24 mouse cellular contexts compared by ENCODE assay signal in the genomic region with DNA sequence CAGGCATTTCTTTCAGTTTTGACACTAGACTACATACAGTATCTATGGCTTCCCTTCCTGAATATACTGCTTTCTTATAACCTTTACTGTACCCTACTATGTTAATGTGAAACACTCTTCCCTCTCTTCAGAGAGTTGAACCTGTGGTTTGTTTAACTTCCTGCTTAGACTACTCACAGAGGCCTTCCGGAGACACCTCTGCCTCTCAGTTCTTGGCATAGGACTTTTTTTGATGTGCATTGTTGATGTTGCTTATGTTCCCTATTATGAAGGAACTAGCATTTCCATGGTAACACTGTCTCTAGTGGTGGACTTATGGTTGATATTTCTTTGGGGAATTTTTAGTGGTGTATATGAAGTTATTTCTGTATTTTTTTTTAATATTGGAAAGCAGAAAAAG.
A peak's percentile ranks its signal among the peaks of the same experiment; 100 is the strongest.
DNase-seq lines count a peak whose midpoint lies in the region; ATAC-seq and TF ChIP-seq lines count a peak whose summit lies in the region.
"Had no signal": no experiment of that assay in that cellular context is flagged by ENCODE, and none has a peak within 500 bp of the region (broad histone marks: within the 10 kb centered on the region; RNA-seq: fewer than 3 reads in every experiment).

No protein-coding gene starts in this region.

- no peaks in the 10 kb centered on the region for H3K9me3 ChIP-seq in forebrain, postnatal 0 days (ENCODE audit: low read length)
- no peaks in the 10 kb centered on the region for H3K9me3 ChIP-seq in forebrain, embryonic 14.5 days (replicated peaks; ENCODE audit: control insufficient read depth, low read length)
- no peaks in the 10 kb centered on the region for H3K9me3 ChIP-seq in hindbrain, embryonic 14.5 days (ENCODE audit: control insufficient read depth, low read length)
- H3K9me3 ChIP-seq: embryonic facial prominence, embryonic 12.5 days; forebrain, embryonic 15.5 days; heart, embryonic 10.5 days; limb, embryonic 15.5 days; liver, embryonic 15.5 days; megakaryocyte, embryonic 14.5 days; stomach, embryonic 15.5 days had no signal

- H3K27ac ChIP-seq in forebrain, postnatal 0 days (ENCODE audit: low read depth, low read length): no peak overlapping the region
- H3K27ac ChIP-seq in forebrain, embryonic 14.5 days (ENCODE audit: low read depth, low read length): no peak overlapping the region
- H3K27ac ChIP-seq in hindbrain, embryonic 14.5 days: no peak overlapping the region
- H3K27ac ChIP-seq: embryonic facial prominence, embryonic 12.5 days; forebrain, embryonic 15.5 days; heart, embryonic 10.5 days; limb, embryonic 15.5 days; liver, embryonic 15.5 days; stomach, embryonic 15.5 days had no signal

- no peak overlapping the region for H3K4me3 ChIP-seq in forebrain, postnatal 0 days (ENCODE audit: low read depth, low read length)
- no peak overlapping the region for H3K4me3 ChIP-seq in forebrain, embryonic 14.5 days (ENCODE audit: low read depth, low read length)
- H3K4me3 ChIP-seq in hindbrain, embryonic 14.5 days (replicated peaks; ENCODE audit: low read length): no peak overlapping the region
- H3K4me3 ChIP-seq: embryonic facial prominence, embryonic 12.5 days; erythroblast, embryonic 14.5 days; forebrain, embryonic 15.5 days; heart, embryonic 10.5 days; limb, embryonic 15.5 days; liver, embryonic 15.5 days; megakaryocyte, embryonic 14.5 days; stomach, embryonic 15.5 days had no signal

- H3K27me3 ChIP-seq in forebrain, postnatal 0 days (ENCODE audit: insufficient read depth, low read length): no peaks in the 10 kb centered on the region
- H3K27me3 ChIP-seq in forebrain, embryonic 14.5 days (replicated peaks; ENCODE audit: control insufficient read depth, insufficient read depth, low read length): no peaks in the 10 kb centered on the region
- H3K27me3 ChIP-seq in hindbrain, embryonic 14.5 days (ENCODE audit: control insufficient read depth, insufficient read depth, low read length): no peaks in the 10 kb centered on the region
- H3K27me3 ChIP-seq: embryonic facial prominence, embryonic 12.5 days; forebrain, embryonic 15.5 days; limb, embryonic 15.5 days; liver, embryonic 15.5 days; megakaryocyte, embryonic 14.5 days; stomach, embryonic 15.5 days had no signal

- no peak overlapping the region for H3K4me2 ChIP-seq in forebrain, postnatal 0 days (ENCODE audit: low read depth)
- no peak overlapping the region for H3K4me2 ChIP-seq in forebrain, embryonic 14.5 days (ENCODE audit: low read length)
- H3K4me2 ChIP-seq in hindbrain, embryonic 14.5 days (replicated peaks): no peak overlapping the region
- H3K4me2 ChIP-seq: embryonic facial prominence, embryonic 12.5 days; forebrain, embryonic 15.5 days; limb, embryonic 15.5 days; liver, embryonic 15.5 days; stomach, embryonic 15.5 days had no signal

- WGBS in forebrain, postnatal 0 days: 95% methylated on average over 1 of the region's 1 CpGs
- 87% methylated on average over 1 of the region's 1 CpGs for WGBS in forebrain, embryonic 14.5 days
- WGBS in hindbrain, embryonic 14.5 days: 88% methylated on average over 1 of the region's 1 CpGs

- H3K36me3 ChIP-seq in forebrain, postnatal 0 days (ENCODE audit: insufficient read depth): peaks cover 10% of the 10 kb centered on the region
- peaks cover 20% of the 10 kb centered on the region for H3K36me3 ChIP-seq in forebrain, embryonic 14.5 days (ENCODE audit: control insufficient read depth, insufficient read depth, low read length)
- peaks cover 34% of the 10 kb centered on the region for H3K36me3 ChIP-seq in hindbrain, embryonic 14.5 days (replicated peaks; ENCODE audit: control insufficient read depth, insufficient read depth)

- 0 out of 2 replicates have a peak, but pooled peaks have one; percentile 6 for TF ChIP-seq CTCF in forebrain, postnatal 0 days (IDR thresholded peaks at IDR 0.05; ENCODE audit: low read depth)

- ATAC-seq in forebrain, postnatal 0 days: no peak
- no peak for ATAC-seq in forebrain, embryonic 14.5 days
- ATAC-seq in megakaryocyte, adult 5-6 weeks (ENCODE audit: poor library complexity, severe bottlenecking): peak; percentile 21; the same call in 1 of the 2 replicates
- no peak for ATAC-seq in hindbrain, embryonic 14.5 days (ENCODE audit: low FRiP score)
- ATAC-seq: forebrain, embryonic 15.5 days; midbrain, embryonic 16.5 days had no signal

- DNase-seq in forebrain, postnatal 0 days: no peak
- DNase-seq in forebrain, embryonic 14.5 days (ENCODE audit: low spot score): no peak
- DNase-seq in thymus, postnatal 14 days: peak; percentile 28
- DNase-seq in thymus, adult 18-20 months: no peak
- DNase-seq in right cerebral cortex, postnatal 25 days: no peak
- DNase-seq in kidney, postnatal 25 days: no peak
- DNase-seq in hindbrain, embryonic 14.5 days (ENCODE audit: low spot score): no peak
- DNase-seq: adrenal gland, postnatal 10 days; cerebellum, adult 9-11 months; gastrocnemius, postnatal 25 days; kidney, adult 18-20 months; kidney, postnatal 10 days; spleen, adult 18-20 months; thymus, postnatal 25 days had no signal

- H3K9ac ChIP-seq in forebrain, postnatal 0 days: no peak overlapping the region
- no peak overlapping the region for H3K9ac ChIP-seq in forebrain, embryonic 14.5 days (ENCODE audit: low read length)
- H3K9ac ChIP-seq in hindbrain, embryonic 14.5 days: no peak overlapping the region
- H3K9ac ChIP-seq: embryonic facial prominence, embryonic 12.5 days; forebrain, embryonic 15.5 days; limb, embryonic 15.5 days; liver, embryonic 15.5 days; stomach, embryonic 15.5 days had no signal

- no peaks in the 10 kb centered on the region for H3K4me1 ChIP-seq in forebrain, postnatal 0 days (ENCODE audit: insufficient read depth)
- H3K4me1 ChIP-seq in forebrain, embryonic 14.5 days (ENCODE audit: control insufficient read depth, insufficient read depth, low read length): no peaks in the 10 kb centered on the region
- no peaks in the 10 kb centered on the region for H3K4me1 ChIP-seq in hindbrain, embryonic 14.5 days (replicated peaks; ENCODE audit: control insufficient read depth, insufficient read depth, low read length)
- H3K4me1 ChIP-seq: embryonic facial prominence, embryonic 12.5 days; forebrain, embryonic 15.5 days; heart, embryonic 10.5 days; limb, embryonic 15.5 days; liver, embryonic 15.5 days; stomach, embryonic 15.5 days had no signal
